Mouse (Mus musculus): ENCODE measurements around the gene Zcchc14. TPM values are rescaled to one million over a fixed set of nuclear protein-coding genes. Genes with fewer than 3 reads are reported as not detected.

Gene Zcchc14
- total and polyA plus RNA-seq, 2 experiments from 2014 or later, result 16.9 to 66.5 TPM

- no peaks in the 10 kb centered on the region for H3K27me3 ChIP-seq (ENCODE audit: insufficient read depth, low read length)
- H3K4me1 ChIP-seq (ENCODE audit: insufficient read depth, low read length), result peaks cover 42% of the 10 kb centered on the region
- no peak overlapping the region for H3K27ac ChIP-seq (ENCODE audit: low read depth, low read length)
- no peaks in the 10 kb centered on the region for H3K36me3 ChIP-seq (ENCODE audit: insufficient read depth, low read length)
- WGBS, result 74% methylated on average over 12 of the region's 12 CpGs
- DNase-seq (ENCODE audit: low spot score), result no peak
- ATAC-seq (ENCODE audit: low FRiP score), result no peak
- TF ChIP-seq CTCF (IDR thresholded peaks at IDR 0.05), result no peak
- no peak overlapping the region for H3K9ac ChIP-seq (replicated peaks; ENCODE audit: low read length, poor library complexity, severe bottlenecking)
- H3K9me3 ChIP-seq (ENCODE audit: low read length), result no peaks in the 10 kb centered on the region
- no peak overlapping the region for H3K4me3 ChIP-seq (ENCODE audit: low read depth, low read length)
- H3K4me2 ChIP-seq (ENCODE audit: low read depth, low read length, poor library complexity, severe bottlenecking), result peak overlapping the region; percentile 99
Measured at GRCm38 (mm10) chr8:121647511-121648215, 5.0 kb downstream of the Zcchc14 start.

GRCm38 (mm10) chr8:121643384-121643783 is 9.3 kb downstream of the Zcchc14 start:
- Histone ChIP-seq H3K36me3 (ENCODE audit: insufficient read depth, low read length) (no peaks in the 10 kb centered on the region), H3K9ac (replicated peaks; ENCODE audit: low read length, poor library complexity, severe bottlenecking) (no peak overlapping the region), H3K4me1 (ENCODE audit: insufficient read depth, low read length) (peaks cover 23% of the 10 kb centered on the region), H3K9me3 (ENCODE audit: low read length) (no peaks in the 10 kb centered on the region), H3K27ac (ENCODE audit: low read depth, low read length) (peak overlapping the region; percentile 14; the same call in 1 of the 2 replicates), H3K4me2 (ENCODE audit: low read depth, low read length, poor library complexity, severe bottlenecking) (no peak overlapping the region), H3K4me3 (ENCODE audit: low read depth, low read length) (no peak overlapping the region), H3K27me3 (ENCODE audit: insufficient read depth, low read length) (no peaks in the 10 kb centered on the region)
- no peak for DNase-seq (ENCODE audit: low spot score)
- 50% methylated on average over 11 of the region's 11 CpGs for WGBS
- TF ChIP-seq CTCF (IDR thresholded peaks at IDR 0.05), result no peak
- no peak for ATAC-seq (ENCODE audit: low FRiP score)

GRCm38 (mm10) chr8:121642804-121643203 is 9.9 kb downstream of the Zcchc14 start:
- no peak for ATAC-seq (ENCODE audit: low FRiP score)
- peaks cover 18% of the 10 kb centered on the region for H3K4me1 ChIP-seq (ENCODE audit: insufficient read depth, low read length)
- no peak overlapping the region for H3K4me2 ChIP-seq (ENCODE audit: low read depth, low read length, poor library complexity, severe bottlenecking)
- no peaks in the 10 kb centered on the region for H3K9me3 ChIP-seq (ENCODE audit: low read length)
- H3K9ac ChIP-seq (replicated peaks; ENCODE audit: low read length, poor library complexity, severe bottlenecking), result 0 out of 2 replicates have a peak overlapping the region, but pooled peaks have one; percentile 33
- no peaks in the 10 kb centered on the region for H3K27me3 ChIP-seq (ENCODE audit: insufficient read depth, low read length)
- H3K36me3 ChIP-seq (ENCODE audit: insufficient read depth, low read length), result no peaks in the 10 kb centered on the region
- TF ChIP-seq CTCF (IDR thresholded peaks at IDR 0.05), result no peak
- no peak for DNase-seq (ENCODE audit: low spot score)
- H3K4me3 ChIP-seq (ENCODE audit: low read depth, low read length), result no peak overlapping the region
- peak overlapping the region; percentile 43; the same call in 1 of the 2 replicates for H3K27ac ChIP-seq (ENCODE audit: low read depth, low read length)
- 86% methylated on average over 3 of the region's 3 CpGs for WGBS

- Histone ChIP-seq H3K27ac (ENCODE audit: low read depth, low read length) (no peak overlapping the region), H3K36me3 (ENCODE audit: insufficient read depth, low read length) (no peaks in the 10 kb centered on the region), H3K4me3 (ENCODE audit: low read depth, low read length) (no peak overlapping the region), H3K4me1 (ENCODE audit: insufficient read depth, low read length) (no peaks in the 10 kb centered on the region), H3K4me2 (ENCODE audit: low read depth, low read length, poor library complexity, severe bottlenecking) (no peak overlapping the region), H3K9ac (replicated peaks; ENCODE audit: low read length, poor library complexity, severe bottlenecking) (no peak overlapping the region), H3K9me3 (ENCODE audit: low read length) (no peaks in the 10 kb centered on the region), H3K27me3 (ENCODE audit: insufficient read depth, low read length) (no peaks in the 10 kb centered on the region)
- DNase-seq (ENCODE audit: low spot score), result no peak
- no peak for TF ChIP-seq CTCF (IDR thresholded peaks at IDR 0.05)
- no peak for ATAC-seq (ENCODE audit: low FRiP score)
- 84% methylated on average over 8 of the region's 8 CpGs for WGBS
Measured at GRCm38 (mm10) chr8:121636180-121636579, 16.5 kb downstream of the Zcchc14 start.

- Histone ChIP-seq H3K9ac (replicated peaks; ENCODE audit: low read length, poor library complexity, severe bottlenecking) (no peak overlapping the region), H3K9me3 (ENCODE audit: low read length) (no peaks in the 10 kb centered on the region), H3K4me1 (ENCODE audit: insufficient read depth, low read length) (no peaks in the 10 kb centered on the region), H3K36me3 (ENCODE audit: insufficient read depth, low read length) (no peaks in the 10 kb centered on the region), H3K4me3 (ENCODE audit: low read depth, low read length) (no peak overlapping the region), H3K27ac (ENCODE audit: low read depth, low read length) (no peak overlapping the region), H3K4me2 (ENCODE audit: low read depth, low read length, poor library complexity, severe bottlenecking) (no peak overlapping the region), H3K27me3 (ENCODE audit: insufficient read depth, low read length) (no peaks in the 10 kb centered on the region)
- WGBS, result 84% methylated on average over 6 of the region's 6 CpGs
- peak; percentile 14 for TF ChIP-seq CTCF (IDR thresholded peaks at IDR 0.05)
- ATAC-seq (ENCODE audit: low FRiP score) (no peak), DNase-seq (ENCODE audit: low spot score) (no peak)
Measured at GRCm38 (mm10) chr8:121635534-121635933, 17.2 kb downstream of the Zcchc14 start.

- no peak for DNase-seq (ENCODE audit: low spot score)
- Histone ChIP-seq H3K27ac (ENCODE audit: low read depth, low read length) (0 out of 2 replicates have a peak overlapping the region, but pooled peaks have one; percentile 6), H3K9me3 (ENCODE audit: low read length) (no peaks in the 10 kb centered on the region), H3K4me2 (ENCODE audit: low read depth, low read length, poor library complexity, severe bottlenecking) (no peak overlapping the region), H3K27me3 (ENCODE audit: insufficient read depth, low read length) (no peaks in the 10 kb centered on the region), H3K4me1 (ENCODE audit: insufficient read depth, low read length) (no peaks in the 10 kb centered on the region), H3K4me3 (ENCODE audit: low read depth, low read length) (no peak overlapping the region), H3K36me3 (ENCODE audit: insufficient read depth, low read length) (peaks cover 8% of the 10 kb centered on the region), H3K9ac (replicated peaks; ENCODE audit: low read length, poor library complexity, severe bottlenecking) (no peak overlapping the region)
- ATAC-seq (ENCODE audit: low FRiP score), result no peak
- no peak for TF ChIP-seq CTCF (IDR thresholded peaks at IDR 0.05)
- WGBS, result 89% methylated on average over 5 of the region's 5 CpGs
Measured at GRCm38 (mm10) chr8:121632401-121632800, 20.3 kb downstream of the Zcchc14 start.

Data from midbrain, postnatal 0 days (tissue).